Mouse (Mus musculus) cerebellum, adult (tissue): ENCODE results near the gene Rasl11a.

Experiments
- ATAC-seq: cut with Nextera tagmentation; 2 replicates; pipeline ENCODE4 v1.9.2; 2017; ENCODE audit warnings: mild to moderate bottlenecking, moderate library complexity, mixed read lengths; ENCODE audit not compliant: insufficient number of reproducible peaks, low FRiP score, low TSS enrichment

Gene Rasl11a

GRCm38 (mm10) chr5:146844945-146845365, at the start of gene Rasl11a:
Gene Rasl11a, plus strand, starts transcription at chr5:146845071.
- ATAC-seq = peak; percentile 61; the same call in 1 of the 2 replicates

GRCm38 (mm10) chr5:146795728-146796127, 49.1 kb upstream of the Rasl11a start:
- ATAC-seq = no peak

DNA sequence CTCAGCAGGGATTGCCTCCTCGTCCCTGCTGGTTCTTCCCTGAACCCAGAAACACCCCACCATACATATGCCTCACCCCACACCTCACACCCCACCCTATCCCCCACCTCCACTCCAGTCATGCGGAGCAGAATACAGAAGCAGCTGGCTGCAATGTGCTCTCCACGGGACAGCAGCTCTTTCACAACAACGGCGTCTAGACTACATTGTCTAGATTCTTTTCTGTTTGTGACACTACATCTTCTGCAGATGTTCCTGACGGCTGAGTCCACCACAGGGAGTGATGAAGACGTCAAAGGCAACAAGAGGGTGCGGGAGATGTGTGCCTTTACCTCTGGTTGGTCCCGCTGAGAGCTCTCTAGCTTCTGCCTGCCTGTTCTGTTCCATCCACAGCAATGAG, 46.8 kb upstream of the Rasl11a start:
- ATAC-seq = no peak

- no peak for ATAC-seq
These were observed 38.9 kb upstream of the Rasl11a start for GRCm38 (mm10) chr5:146806004-146806430.

- ATAC-seq = no peak
These were observed 34.9 kb upstream of the Rasl11a start for GRCm38 (mm10) chr5:146809951-146810350.

- no peak for ATAC-seq
These were observed 32.0 kb upstream of the Rasl11a start for GRCm38 (mm10) chr5:146812866-146813265.

DNA sequence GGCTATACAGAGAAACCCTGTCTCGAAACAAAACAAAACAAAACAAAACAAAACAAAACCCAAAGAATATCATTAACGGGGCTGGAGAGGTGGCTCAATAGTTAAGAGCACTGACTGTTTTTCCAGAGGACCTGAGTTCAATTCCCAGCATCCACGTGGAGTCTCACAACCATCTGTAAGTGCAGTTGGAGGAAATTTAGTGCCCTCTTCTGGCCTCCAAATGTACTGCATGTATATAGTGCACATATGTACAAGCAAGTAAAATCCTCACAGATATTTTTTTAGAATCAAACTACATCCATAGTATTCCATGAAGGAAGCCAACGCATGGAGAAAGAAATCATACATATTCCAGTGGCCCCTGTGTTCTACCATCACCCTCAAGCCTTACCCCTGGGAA, 31.4 kb upstream of the Rasl11a start:
- ATAC-seq = no peak

DNA sequence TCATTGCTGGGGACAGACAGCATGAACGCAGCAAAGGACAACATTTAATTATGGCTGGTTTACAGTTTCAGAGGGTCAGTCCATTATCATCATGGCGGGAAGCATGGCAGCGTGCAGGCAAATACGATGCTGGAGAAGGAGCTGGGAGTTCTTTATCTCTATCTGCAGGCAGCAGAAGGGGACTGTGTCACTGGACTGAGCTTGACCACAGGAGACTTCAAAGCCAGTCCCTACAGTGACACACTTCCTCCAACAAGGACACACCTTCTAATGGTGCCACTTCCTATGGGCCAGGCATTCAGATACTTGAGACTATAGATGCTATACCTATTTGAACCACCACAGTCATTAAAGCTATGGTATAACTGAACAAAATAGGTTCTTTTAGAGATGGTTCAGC, 29.5 kb upstream of the Rasl11a start:
- ATAC-seq = no peak

DNA sequence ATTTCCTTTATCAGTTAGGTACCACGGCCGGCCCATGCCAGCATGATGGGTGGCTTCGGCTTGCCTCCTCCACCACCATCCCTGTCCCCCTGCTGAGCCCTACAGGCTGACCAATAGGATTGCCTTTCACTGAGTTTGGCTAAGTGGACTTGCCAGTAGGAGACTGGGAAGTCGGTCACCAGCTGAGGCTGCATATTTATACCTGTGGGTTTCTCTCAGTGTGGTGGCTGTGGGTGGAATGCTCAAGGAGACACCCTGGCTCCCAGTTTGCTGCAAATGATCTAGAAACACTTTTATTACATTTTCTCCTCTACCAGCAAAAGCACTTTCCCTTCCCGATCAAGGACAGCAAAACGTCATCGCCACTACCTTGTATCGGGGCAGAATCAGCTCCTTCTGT, 27.3 kb upstream of the Rasl11a start:
- ATAC-seq = no peak

- no peak for ATAC-seq
These were observed 25.8 kb upstream of the Rasl11a start for GRCm38 (mm10) chr5:146818906-146819623.

GRCm38 (mm10) chr5:146823005-146823404, 21.9 kb upstream of the Rasl11a start:
- ATAC-seq = no peak

DNA sequence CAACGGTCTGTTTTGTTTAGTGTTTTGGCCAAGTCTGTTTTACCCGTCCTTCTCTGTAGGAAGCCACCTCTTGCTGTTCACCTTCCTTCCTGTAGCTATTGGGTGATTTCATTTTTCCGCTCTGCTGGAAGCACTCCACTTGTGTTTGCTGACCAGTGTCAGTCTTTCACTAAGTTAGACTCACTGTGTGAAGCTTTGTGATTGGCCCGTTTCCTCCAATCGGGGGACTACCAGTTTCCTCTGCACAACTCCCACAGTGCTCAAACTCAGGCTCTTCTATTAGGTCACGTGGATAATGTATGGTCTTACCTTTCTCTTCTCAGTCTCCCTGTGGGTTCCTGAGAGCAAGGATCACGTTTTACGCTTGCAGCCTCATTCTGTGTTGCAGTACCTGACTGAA, 15.3 kb upstream of the Rasl11a start:
- ATAC-seq = no peak

GRCm38 (mm10) chr5:146832435-146832768, 12.5 kb upstream of the Rasl11a start:
- ATAC-seq = no peak

- ATAC-seq = peak; percentile 99
These were observed 12.0 kb upstream of the Rasl11a start, which contains the start of gene Rpl21 for GRCm38 (mm10) chr5:146832769-146833448. Gene Rpl21, plus strand, starts transcription at chr5:146832890.

DNA sequence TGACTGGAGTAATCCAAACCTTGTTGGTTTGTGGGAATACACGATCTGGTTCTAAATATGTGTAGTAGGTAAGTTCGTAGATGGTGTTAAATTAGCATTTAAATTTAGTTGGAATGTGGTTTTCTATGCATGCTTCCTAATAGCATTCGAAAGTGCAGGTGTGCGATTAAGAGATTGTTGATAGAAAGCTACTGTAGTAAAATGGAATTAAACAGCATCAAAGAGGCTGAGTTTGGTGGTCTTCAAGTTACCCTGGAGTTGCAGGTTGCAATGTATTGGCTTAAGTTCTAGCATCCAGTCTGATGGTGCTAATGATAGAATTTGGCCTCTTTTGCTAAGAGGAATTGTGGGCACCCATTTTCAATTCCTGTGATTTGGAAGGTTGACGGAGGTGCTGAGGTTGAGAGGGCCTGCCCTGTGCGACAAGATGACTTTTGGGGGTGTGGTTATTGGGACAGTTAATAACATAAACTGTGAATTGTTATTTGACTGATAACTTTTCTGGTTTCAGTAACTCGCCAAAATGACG, 11.1 kb upstream of the Rasl11a start:
- ATAC-seq = no peak

- ATAC-seq = no peak
These were observed 9.9 kb upstream of the Rasl11a start for GRCm38 (mm10) chr5:146834959-146835358.

- no peak for ATAC-seq
These were observed 6.7 kb upstream of the Rasl11a start for GRCm38 (mm10) chr5:146837967-146838720.

- ATAC-seq = no peak
These were observed 5.8 kb upstream of the Rasl11a start for GRCm38 (mm10) chr5:146838836-146839648.

DNA sequence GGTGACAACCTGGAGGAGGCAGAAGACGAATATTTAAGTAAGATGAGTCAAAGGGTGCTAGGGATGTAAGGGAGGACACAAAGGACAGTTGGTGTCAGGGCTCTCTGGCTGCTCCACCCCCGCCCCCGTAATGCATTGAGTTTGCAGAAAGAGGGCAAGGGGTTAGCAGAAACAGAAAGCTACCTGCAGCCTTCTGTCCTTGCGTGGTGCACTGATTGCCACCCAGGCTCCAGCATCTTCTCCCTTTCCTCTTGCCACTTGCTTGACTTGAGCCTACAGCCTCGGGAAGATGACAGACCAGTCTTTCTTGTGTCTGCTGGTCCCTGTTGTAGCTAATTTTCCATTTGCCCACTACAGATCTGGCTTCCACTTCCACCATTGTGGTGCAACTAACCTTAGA, 5.1 kb upstream of the Rasl11a start:
- ATAC-seq = no peak

DNA sequence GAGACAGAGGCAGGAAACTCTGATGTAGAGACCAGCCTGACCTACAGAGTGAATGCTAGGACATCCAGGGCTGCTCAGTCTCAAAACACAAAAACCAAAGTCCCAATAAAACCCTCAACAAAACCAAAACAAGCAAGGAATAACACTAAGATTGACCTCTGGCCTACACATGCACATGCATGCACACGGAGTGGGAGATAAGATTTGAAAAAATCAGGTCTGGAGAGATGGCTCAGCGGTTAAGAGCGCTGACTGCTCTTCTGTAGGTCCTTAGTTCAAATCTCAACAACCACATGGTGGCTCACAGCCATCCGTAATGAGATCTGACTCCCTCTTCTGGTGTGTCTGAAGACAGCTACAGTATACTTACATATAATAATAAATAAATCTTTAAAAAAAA, 4.4 kb upstream of the Rasl11a start:
- no peak for ATAC-seq
